Mouse (Mus musculus): ENCODE data around the gene Cdh5. TPM values are rescaled to one million over a fixed set of nuclear protein-coding genes. Genes with fewer than 3 reads are reported as not detected.

Gene Cdh5
- total RNA-seq (2023), result 1 to 10 TPM in 1 of 2 experiments, under 1 TPM in 1; 0.42 to 1.0 TPM

DNA sequence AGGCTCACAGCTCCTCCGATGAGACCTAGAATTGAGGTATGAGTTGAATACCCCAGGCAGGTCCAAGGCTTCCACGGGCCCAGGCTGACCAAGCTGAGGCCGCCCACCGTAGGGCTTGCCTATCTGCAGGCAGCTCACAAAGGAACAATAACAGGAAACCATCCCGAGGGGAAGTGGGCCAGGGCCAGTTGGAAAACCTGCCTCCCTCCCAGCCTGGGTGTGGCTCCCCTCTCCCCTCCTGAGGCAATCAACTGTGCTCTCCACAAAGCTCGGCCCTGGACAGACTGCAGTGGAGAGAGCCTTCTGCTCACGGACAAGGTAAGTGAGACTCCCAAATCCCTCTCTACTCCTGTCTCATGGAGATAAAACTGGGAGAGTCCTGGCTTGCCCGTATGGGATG lies at the start of gene Cdh5:
Gene Cdh5 (plus strand): TSS at position 211 of the 400 bp plus-strand sequence.

GRCm38 (mm10) chr8:104170118-104171049 lies 69.0 kb downstream of the Cdh5 start, which contains the start of gene Bean1:
Gene Bean1 (plus strand): TSS chr8:104170442.

Other genes with a start within 250 kb of the Cdh5 start
- gene Bean1, start 68.8 kb downstream of the Cdh5 start, total RNA-seq (2023), result not detected
- gene Tk2, start 146.9 kb downstream of the Cdh5 start, total RNA-seq (2023), result 10 to 100 TPM; 53.9 to 56.1 TPM
- 100 to 1,000 TPM in 1 of 2 experiments, 10 to 100 TPM in 1; 99.2 to 105 TPM for gene Cklf, start 149.2 kb downstream of the Cdh5 start, total RNA-seq (2023)
- not detected for gene Cmtm2a, start 191.6 kb downstream of the Cdh5 start, total RNA-seq (2023)
- not detected for gene Gm45711, start 208.5 kb downstream of the Cdh5 start, total RNA-seq (2023)
- not detected for gene Cmtm1, start 208.5 kb downstream of the Cdh5 start, total RNA-seq (2023)
- not detected for gene Gm11020, start 219.9 kb downstream of the Cdh5 start, total RNA-seq (2023)
- gene Cmtm2b, start 220.6 kb downstream of the Cdh5 start, total RNA-seq (2023), result not detected
- 10 to 100 TPM; 29.6 to 41.0 TPM for gene Cmtm3, start 237.8 kb downstream of the Cdh5 start, total RNA-seq (2023)

Data from neutrophil, adult 59 days (primary cell).